ENCODE assay signal across 8 mouse cellular contexts in the genomic region with DNA sequence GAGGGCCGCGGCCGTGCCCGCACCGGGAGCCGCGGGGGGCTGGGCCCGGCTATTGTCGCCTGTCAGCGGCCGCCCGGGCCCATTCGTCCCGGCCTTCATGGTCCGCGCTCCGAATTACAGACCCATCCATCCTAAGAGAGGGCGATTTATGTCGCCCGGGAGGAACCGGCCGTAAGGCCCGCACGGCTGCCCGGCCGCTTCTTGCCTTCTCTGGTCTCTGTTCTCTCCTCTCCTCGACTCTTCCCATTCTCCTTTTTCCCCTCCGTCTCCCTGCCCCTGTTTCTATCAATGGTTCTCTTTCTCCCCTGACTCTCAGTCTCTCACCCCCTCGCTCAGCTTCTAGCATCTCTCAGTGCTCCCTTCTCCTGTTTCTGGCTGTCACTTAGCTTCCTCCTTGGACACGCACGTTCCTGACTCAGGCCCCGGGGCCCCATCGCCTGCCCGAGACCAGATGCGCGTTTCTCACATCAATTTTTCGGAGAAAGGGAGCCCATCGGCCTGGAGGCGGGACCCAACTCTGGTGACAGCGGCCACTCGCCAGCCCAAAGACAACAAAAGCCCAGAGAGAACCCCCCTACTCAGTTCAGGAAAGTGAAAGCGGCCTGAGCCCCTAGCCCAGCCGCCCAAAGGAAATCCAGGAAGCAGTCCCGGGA. TPM values are rescaled to one million over a fixed set of nuclear protein-coding genes. Genes with fewer than 3 reads are reported as not detected.
A peak's percentile ranks its signal among the peaks of the same experiment; 100 is the strongest.
DNase-seq lines count a peak whose midpoint lies in the region; ATAC-seq lines count a peak whose summit lies in the region.

No protein-coding gene starts in this region.

- under 1% methylated on average over 44 of the region's 44 CpGs for WGBS in heart, embryonic 13.5 days
- WGBS in embryonic facial prominence, embryonic 12.5 days = under 1% methylated on average over 43 of the region's 44 CpGs
- WGBS in neural tube, embryonic 11.5 days = under 1% methylated on average over 44 of the region's 44 CpGs

- ATAC-seq in heart, embryonic 13.5 days (ENCODE audit: extremely low read depth, insufficient number of reproducible peaks, low FRiP score, low TSS enrichment) = no peak
- no peak for ATAC-seq in embryonic facial prominence, embryonic 12.5 days (ENCODE audit: insufficient number of reproducible peaks, insufficient read depth, low FRiP score, low TSS enrichment)
- peak; percentile 79 for ATAC-seq in neural tube, embryonic 11.5 days (ENCODE audit: insufficient read depth, low FRiP score, low TSS enrichment)

- peaks cover 56% of the 10 kb centered on the region for H3K4me1 ChIP-seq in heart, embryonic 13.5 days
- peaks cover 16% of the 10 kb centered on the region for H3K4me1 ChIP-seq in embryonic facial prominence, embryonic 12.5 days
- H3K4me1 ChIP-seq in neural tube, embryonic 11.5 days (ENCODE audit: control insufficient read depth, insufficient read depth, low read length) = peaks cover 19% of the 10 kb centered on the region

- H3K9me3 ChIP-seq in heart, embryonic 13.5 days = no peaks in the 10 kb centered on the region
- H3K9me3 ChIP-seq in embryonic facial prominence, embryonic 12.5 days = no peaks in the 10 kb centered on the region
- no peaks in the 10 kb centered on the region for H3K9me3 ChIP-seq in neural tube, embryonic 11.5 days (ENCODE audit: control insufficient read depth, low read length)

- no peaks in the 10 kb centered on the region for H3K36me3 ChIP-seq in heart, embryonic 13.5 days
- no peaks in the 10 kb centered on the region for H3K36me3 ChIP-seq in embryonic facial prominence, embryonic 12.5 days
- no peaks in the 10 kb centered on the region for H3K36me3 ChIP-seq in neural tube, embryonic 11.5 days (ENCODE audit: control insufficient read depth, insufficient read depth, low read length)

- H3K27ac ChIP-seq in heart, embryonic 13.5 days (replicated peaks) = no peak overlapping the region
- H3K27ac ChIP-seq in embryonic facial prominence, embryonic 12.5 days = no peak overlapping the region
- peak overlapping the region; percentile 84 for H3K27ac ChIP-seq in neural tube, embryonic 11.5 days (ENCODE audit: low read depth, low read length)

- H3K4me3 ChIP-seq in heart, embryonic 13.5 days = peak overlapping the region; percentile 36
- peak overlapping the region; percentile 18 for H3K4me3 ChIP-seq in embryonic facial prominence, embryonic 12.5 days
- peak overlapping the region; percentile 44 for H3K4me3 ChIP-seq in neural tube, embryonic 11.5 days (ENCODE audit: low read depth, low read length)

- H3K27me3 ChIP-seq in heart, embryonic 13.5 days (replicated peaks) = peaks cover 100% of the 10 kb centered on the region
- H3K27me3 ChIP-seq in embryonic facial prominence, embryonic 12.5 days = peaks cover 91% of the 10 kb centered on the region
- H3K27me3 ChIP-seq in neural tube, embryonic 11.5 days (ENCODE audit: control insufficient read depth, insufficient read depth, low read length) = peaks cover 96% of the 10 kb centered on the region

- peak overlapping the region; percentile 45 for H3K4me2 ChIP-seq in heart, embryonic 13.5 days
- peak overlapping the region; percentile 38 for H3K4me2 ChIP-seq in embryonic facial prominence, embryonic 12.5 days (replicated peaks)
- H3K4me2 ChIP-seq in neural tube, embryonic 11.5 days (ENCODE audit: low read depth) = peak overlapping the region; percentile 39

- DNase-seq in heart, adult 9 months (ENCODE audit: low spot score in 2 of 2) = no peak
- peak; percentile 19 for DNase-seq in induced T-regulatory cell, adult 2 months (ENCODE audit: low read depth)
- DNase-seq in neural tube, embryonic 11.5 days (ENCODE audit: low spot score) = peak; percentile 87
- no peak for DNase-seq in adipocyte (ENCODE audit: low spot score)
- DNase-seq in layer of hippocampus, postnatal 25 days (ENCODE audit: extremely low spot score in 1 of 2, low spot score in 1 of 2) = no peak
- no peak for DNase-seq in layer of hippocampus, adult 9-11 months

- H3K9ac ChIP-seq in heart, embryonic 13.5 days = no peak overlapping the region
- no peak overlapping the region for H3K9ac ChIP-seq in embryonic facial prominence, embryonic 12.5 days
- H3K9ac ChIP-seq in neural tube, embryonic 11.5 days (ENCODE audit: low read length) = peak overlapping the region; percentile 47

RNA-seq across cellular contexts. Expression of gene Lbx1, which starts 4.1 kb away (rescaled TPM):
- not detected in 2 replicates for polyA plus RNA-seq in heart, embryonic 13.5 days (2015; fragmentation: Nextera tagmentation; extraction: Ambion mirVana)
- 0.64 and 1.2 TPM in 2 replicates for polyA plus RNA-seq in embryonic facial prominence, embryonic 12.5 days (2016; fragmentation: Nextera tagmentation; extraction: Ambion mirVana)
- 7.7 TPM in 2 replicates for polyA plus RNA-seq in neural tube, embryonic 11.5 days (2014; fragmentation: Nextera tagmentation; extraction: Ambion mirVana)
- not detected for total RNA-seq in layer of hippocampus, postnatal 25 days (2021)

Comparison
In these comparisons a context has a peak if more than half of its experiments do, and no peak if none do; other contexts are left out.
1. DNase-seq: peak in induced T-regulatory cell, adult 2 months (single experiment) and neural tube, embryonic 11.5 days (single experiment); none in heart, adult 9 months (0 of 2), adipocyte (single experiment), layer of hippocampus, postnatal 25 days (0 of 2) and layer of hippocampus, adult 9-11 months (single experiment).
2. Peak in every context shown above with its lines, with median percentiles within 50 percentile points of each other: H3K4me2 ChIP-seq and H3K4me3 ChIP-seq.